Mouse (Mus musculus) layer of hippocampus, postnatal 14 days (tissue): Measurements from ENCODE around the gene Mgat5. TPM values are rescaled to one million over a fixed set of nuclear protein-coding genes. Genes with fewer than 3 reads are reported as not detected.

ENCODE experiments used
- DNase-seq, 2 experiments: peaks; one replicate each; pipeline ENCODE4 v3.0.0; 2021 to 2022; ENCODE audit warnings: low spot score in 2 of 2, mixed read lengths in 1 of 2
- total RNA-seq, 2 experiments: library from RNA; stranded (reverse); gene quantifications; 2 replicates each; pipeline ENCODE4 v1.2.3; 2021

Gene Mgat5
- total RNA-seq, 2 experiments from 2014 or later: 52.8 to 58.8 TPM

- DNase-seq: no peak
Observed at GRCm38 (mm10) chr1:127328354-127328875, 123.6 kb downstream of the Mgat5 start.

GRCm38 (mm10) chr1:127329810-127330209 is 125.0 kb downstream of the Mgat5 start:
- DNase-seq: no peak

- DNase-seq: peak in 1 of 2 experiments; percentile 13
Observed at GRCm38 (mm10) chr1:127337740-127338139, 132.9 kb downstream of the Mgat5 start.

- peak in 1 of 2 experiments; percentile 19 for DNase-seq
Observed at GRCm38 (mm10) chr1:127338833-127339487, 134.1 kb downstream of the Mgat5 start.

GRCm38 (mm10) chr1:127340296-127340695 is 135.5 kb downstream of the Mgat5 start:
- no peak for DNase-seq

- no peak for DNase-seq
Observed at GRCm38 (mm10) chr1:127344913-127345312, 140.1 kb downstream of the Mgat5 start.

- DNase-seq: no peak
Observed at GRCm38 (mm10) chr1:127346596-127347139, 141.9 kb downstream of the Mgat5 start.

- no peak for DNase-seq
Observed at GRCm38 (mm10) chr1:127347878-127348620, 143.2 kb downstream of the Mgat5 start.

- peak in 1 of 2 experiments; percentile 46 for DNase-seq
Observed at GRCm38 (mm10) chr1:127348642-127349341, 144.0 kb downstream of the Mgat5 start.

- no peak for DNase-seq
Observed at GRCm38 (mm10) chr1:127351380-127352057, 146.7 kb downstream of the Mgat5 start.

GRCm38 (mm10) chr1:127352131-127352793 is 147.4 kb downstream of the Mgat5 start:
- DNase-seq: no peak

GRCm38 (mm10) chr1:127353408-127353807 is 148.6 kb downstream of the Mgat5 start:
- DNase-seq: no peak

GRCm38 (mm10) chr1:127354152-127354551 is 149.3 kb downstream of the Mgat5 start:
- DNase-seq: no peak

GRCm38 (mm10) chr1:127355034-127355433 is 150.2 kb downstream of the Mgat5 start:
- DNase-seq: no peak

GRCm38 (mm10) chr1:127363638-127364037 is 158.8 kb downstream of the Mgat5 start:
- no peak for DNase-seq

GRCm38 (mm10) chr1:127365706-127366105 is 160.9 kb downstream of the Mgat5 start:
- DNase-seq: no peak

- DNase-seq: no peak
Observed at GRCm38 (mm10) chr1:127366111-127366510, 161.3 kb downstream of the Mgat5 start.

GRCm38 (mm10) chr1:127368513-127368912 is 163.7 kb downstream of the Mgat5 start:
- peak in 1 of 2 experiments; percentile 23 for DNase-seq

GRCm38 (mm10) chr1:127369538-127369937 is 164.7 kb downstream of the Mgat5 start:
- DNase-seq: no peak

- DNase-seq: no peak
Observed at GRCm38 (mm10) chr1:127372096-127372495, 167.3 kb downstream of the Mgat5 start.
